Mouse (Mus musculus) spleen, postnatal 10 days (tissue): ENCODE measurements at regions not wholly inside any gene's neighbourhood (a gene's known extent, or its start where the extent isn't known, plus 50 kb on each side); places are given as distances from the start of the nearest gene placed in this dataset.

ENCODE experiments used
- DNase-seq, 2 experiments: peaks; one replicate each; pipeline ENCODE4 v3.0.0; 2021 to 2022; ENCODE audit warnings: low spot score in 2 of 2

DNA sequence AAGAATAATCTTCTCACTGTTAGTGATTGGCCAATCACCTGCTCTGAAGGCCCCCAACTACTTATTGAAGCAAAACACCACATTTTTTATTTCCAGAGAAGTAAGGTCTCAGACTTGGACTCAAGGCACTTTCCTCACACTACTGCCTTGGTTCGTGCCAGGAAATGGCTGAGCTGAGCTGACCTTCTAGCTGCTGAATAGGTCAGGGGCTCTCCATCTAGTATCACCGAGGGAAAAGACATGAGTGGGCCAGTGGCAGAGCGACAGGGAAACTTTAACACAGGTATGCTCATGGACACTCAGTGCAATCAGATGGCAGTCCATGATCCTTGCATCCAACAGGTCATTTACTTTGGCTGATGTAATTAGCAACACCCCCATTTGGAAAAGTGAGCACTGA is 635.3 kb downstream of the Insc start:
- no peak for DNase-seq

DNA sequence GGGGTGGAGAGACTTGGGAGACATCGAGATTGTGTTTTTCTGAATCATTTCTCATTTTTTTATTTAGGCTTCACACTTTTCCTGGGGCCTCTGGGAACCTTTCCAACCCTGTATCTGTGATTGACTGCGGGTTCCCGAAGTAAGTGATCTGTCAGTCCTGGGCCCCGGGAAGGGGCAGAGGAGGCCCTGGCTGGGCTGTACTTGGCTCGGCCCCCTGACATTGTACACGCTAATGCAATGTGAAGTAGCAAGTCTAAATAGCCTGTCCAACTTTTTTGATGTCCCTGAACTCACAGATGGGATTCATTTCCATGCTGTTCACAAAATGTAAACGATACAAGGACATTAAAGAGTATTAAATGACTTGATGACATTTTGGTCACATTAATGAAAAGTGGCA is 636.1 kb downstream of the Insc start:
- no peak for DNase-seq

DNA sequence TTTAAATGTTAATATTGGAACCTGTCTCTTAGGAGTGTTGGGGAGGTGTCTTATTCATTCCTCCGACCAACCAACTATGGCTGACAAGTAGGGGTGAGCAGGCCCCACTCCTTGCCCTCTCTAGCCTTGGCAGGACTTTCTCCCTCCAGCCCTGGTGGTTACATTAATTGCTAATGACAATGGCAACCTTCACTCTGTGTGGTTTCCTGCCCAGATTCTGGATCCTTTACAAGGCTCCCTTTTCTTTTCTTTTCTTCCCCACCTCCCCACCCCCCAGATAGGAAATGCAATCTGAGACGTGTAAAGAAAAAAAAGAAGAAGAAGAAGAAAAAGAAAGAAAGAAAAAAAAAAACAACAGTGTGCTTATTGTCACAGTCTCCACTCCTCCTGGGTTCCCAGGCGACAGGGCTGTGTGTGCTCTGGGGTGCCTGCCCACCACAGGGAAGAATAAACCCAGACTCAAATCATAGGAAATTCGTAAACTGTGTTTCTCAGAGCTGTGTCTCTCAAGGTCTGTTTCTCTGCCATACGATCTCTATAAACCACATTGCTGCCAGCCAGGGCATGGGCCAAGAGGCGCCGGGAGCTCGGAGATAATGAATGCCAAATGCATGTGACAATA is 637.6 kb downstream of the Insc start:
- DNase-seq, result no peak

DNA sequence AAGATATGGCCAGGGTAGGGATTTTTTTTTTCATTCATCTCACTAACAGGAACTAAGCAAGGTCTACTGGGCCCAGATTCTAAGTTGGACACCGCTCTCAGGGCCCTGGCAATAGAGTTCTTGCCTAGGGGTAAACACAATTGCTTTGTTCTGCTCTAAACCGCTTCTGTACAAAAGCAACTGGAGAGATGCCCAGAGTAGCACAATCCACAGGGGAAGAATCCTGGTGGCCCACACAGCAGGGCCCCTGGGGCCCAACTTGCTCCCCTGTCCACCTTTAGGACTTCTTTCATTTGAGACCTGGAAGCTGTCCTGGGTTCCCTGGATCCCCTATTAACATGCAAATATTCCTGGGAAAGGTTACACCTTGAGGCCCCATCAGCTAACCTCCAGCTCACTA is 639.4 kb downstream of the Insc start:
- DNase-seq, result no peak

DNA sequence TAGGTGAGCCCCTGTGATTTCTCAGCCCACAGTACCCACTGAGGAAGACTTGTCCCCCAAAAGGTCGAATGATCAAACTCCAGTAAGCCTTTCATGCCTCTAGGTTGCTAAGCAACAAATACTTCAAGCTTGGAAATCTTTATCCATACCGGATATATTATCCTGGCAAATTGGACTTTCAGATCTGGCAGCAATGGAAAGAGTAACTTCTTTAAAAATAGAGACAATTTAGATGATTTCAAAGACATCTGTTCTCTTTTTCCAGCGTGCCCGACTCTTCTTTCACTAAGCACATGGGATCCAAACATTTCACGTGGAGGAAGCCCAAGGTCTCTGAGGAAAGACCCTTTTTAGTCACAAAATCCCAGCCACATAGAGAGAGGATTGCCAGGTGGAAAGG is 645.4 kb downstream of the Insc start:
- DNase-seq, result no peak

DNA sequence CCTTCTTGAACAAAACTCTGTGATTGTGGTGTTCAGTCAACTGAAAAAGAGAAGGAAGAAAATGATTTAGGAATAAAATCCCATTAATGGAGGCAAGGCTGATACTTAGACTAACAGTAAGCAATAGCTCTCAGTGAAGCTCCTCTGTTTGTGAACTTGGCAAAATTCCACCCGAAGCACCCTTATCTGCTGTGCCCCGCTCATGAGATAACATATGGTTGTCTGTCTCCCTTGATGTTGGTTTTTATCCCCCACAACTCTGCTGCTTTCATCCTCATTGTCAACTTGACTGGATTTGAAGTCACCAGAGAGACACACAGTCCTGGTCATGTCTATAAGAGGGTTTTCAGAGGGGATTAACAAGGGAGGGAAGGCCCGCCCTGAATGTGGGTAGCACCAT is 646.1 kb downstream of the Sox6 start:
- no peak for DNase-seq

DNA sequence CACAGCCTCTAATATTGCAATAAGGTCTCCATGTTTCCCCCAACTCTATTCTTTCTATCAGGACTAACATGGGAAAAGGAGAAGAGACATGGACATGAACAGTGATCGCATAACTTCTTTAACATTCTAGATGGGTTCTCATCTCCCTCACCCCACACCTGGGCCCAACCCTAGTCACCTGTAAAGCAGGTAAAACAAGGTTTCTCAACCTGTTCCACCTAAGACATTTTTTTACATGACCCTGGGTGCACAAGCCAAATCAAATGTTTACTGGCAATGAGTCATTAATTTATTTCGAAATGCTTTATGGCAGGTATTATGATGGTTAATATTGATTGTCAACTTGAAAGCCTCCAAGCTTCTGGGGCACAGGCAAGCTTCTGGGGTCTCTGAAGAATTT is 640.4 kb downstream of the Sox6 start:
- DNase-seq, result no peak

DNA sequence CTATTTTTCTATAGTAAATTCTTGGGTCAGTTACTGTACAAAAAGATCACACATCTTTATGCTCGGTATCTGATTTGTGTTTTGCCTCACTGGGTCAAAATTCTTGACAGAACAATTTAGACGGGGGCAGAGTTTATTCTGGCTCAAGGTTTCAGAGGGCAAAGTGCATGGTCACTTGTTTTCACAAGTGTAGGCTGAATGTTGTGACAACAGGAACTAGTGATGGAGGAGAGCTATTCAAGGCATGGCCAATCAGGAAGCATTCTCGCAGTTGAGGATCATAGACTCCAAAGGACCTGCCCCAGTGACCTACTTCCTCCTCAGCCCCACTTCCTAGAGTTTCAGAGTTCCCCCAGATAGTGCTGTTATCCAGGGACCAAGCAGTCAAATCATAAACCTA is 639.1 kb downstream of the Sox6 start:
- no peak for DNase-seq

DNA sequence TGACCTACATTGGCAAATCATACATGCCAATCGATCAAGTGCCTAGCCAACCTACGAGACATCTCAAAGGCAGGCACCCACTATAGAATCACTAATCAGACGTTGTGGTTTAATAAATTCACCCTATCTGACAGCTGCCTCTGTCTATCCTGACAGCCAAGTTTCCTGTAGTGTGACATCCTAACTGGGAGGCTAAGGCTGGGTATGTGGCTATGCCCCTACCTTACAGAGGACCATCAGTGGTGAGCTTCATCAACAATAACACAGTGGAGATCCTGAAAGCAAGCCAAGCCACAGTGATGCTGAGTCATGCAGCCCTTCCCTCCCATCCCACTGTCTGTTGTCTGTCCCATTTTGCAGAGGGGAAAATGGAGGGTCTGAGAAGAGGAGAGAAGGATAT is 630.7 kb downstream of the Sox6 start:
- no peak for DNase-seq

DNA sequence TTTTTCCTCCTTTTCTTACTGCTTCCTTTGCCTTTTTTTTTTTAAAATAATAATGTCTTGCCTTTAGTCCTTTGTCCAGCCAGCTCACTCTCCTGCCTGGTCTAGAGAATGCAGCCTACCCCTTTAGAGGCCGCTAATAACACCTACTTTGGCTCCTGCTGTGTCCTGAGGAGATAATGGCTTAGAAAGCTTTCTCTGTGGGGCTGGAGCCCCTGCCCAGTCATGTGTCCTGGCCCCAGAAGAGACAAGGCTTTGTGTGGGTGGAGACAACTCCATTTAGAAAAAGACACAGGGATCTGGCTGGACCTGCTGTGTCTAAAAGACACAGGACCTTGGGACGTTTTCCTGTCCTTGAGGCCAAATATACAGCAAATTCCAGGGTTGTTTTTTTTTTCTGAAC is 629.7 kb downstream of the Sox6 start:
- DNase-seq, result no peak

DNA sequence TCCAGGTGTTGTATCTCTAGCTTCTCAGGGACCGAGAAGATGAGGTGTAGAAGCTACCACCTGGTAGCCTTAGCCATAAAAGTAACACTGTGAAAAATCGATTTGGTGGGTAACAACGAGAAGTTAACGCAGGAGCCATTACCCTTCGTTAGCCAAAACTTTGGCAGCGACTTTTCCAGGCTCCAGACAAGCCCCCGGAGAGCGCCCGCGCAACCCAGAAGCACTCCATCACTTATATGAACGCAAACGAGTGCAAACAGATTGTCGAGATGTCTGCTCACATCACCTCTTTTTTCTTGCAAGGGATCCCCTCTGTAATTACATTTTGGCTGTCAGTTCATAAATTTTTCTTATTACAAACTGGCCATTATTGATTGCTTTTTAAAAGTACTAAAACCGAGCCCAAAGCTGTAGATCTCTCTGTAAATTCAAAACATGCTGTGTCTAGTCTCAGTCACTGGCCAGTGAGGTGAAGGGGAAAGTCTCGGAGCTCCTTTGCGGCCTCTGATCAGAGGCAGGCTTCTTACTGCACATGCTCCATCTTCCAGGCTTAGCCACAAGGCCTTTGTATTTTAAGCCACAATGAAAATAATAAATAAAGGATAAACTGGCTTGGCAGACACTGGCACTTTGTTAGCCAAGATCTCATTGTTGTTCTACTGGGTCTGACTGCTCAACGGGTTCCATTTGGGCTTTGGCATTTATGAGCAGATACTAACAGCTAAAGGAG is 627.9 kb downstream of the Sox6 start:
- DNase-seq, result no peak

DNA sequence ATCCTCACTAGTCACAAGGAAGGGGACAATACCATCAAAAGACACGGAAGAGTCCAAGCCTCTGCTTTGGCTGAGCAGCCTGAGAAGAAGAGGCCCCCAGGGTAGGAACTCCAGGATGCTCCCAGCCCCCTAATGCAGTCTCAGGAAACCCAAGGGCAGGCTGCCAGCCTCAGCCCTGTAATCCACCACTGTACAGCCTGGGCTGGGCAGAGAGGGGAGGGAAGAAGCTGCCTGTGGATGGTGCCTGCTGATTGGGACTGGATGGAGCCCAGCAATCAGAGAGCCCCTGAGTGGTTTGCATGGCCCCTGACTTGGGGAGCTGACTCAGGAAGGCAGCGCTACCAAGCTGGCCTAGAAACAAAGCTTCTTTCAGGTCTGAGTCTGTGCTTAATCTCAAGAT is 627.1 kb downstream of the Sox6 start:
- no peak for DNase-seq

DNA sequence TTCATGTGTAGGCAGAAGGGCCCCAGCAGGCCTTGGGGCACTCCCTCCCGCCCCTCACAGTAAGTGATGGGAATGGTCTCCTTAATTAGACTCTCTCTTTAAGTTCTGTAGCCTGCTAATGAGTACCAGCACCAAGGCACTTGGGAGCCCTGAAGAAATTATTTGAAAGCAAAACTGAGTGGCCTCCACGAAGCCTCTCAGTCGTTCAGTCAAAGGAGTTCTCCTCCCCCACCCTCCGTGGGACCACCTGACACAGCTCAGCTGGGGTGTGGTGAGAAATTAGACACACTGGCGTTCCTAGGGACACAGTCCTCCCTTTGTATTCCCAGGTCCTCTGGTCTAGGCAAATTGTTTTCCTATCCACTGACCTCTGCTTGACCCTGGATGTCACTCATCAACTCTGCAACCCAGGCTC is 623.4 kb downstream of the Sox6 start:
- no peak for DNase-seq
